Mouse (Mus musculus) olfactory bulb, adult 2 months (tissue): ENCODE results near the gene H1fx.

Experiments
- CTCF ChIP-seq: fragments of 200-500 bp; IDR thresholded peaks from 2 replicates; pipeline ENCODE4 v1.5.1; 2012; ENCODE audit warnings: low read depth, mild to moderate bottlenecking, low read length, moderate library complexity; ENCODE audit not compliant: insufficient read depth
- POLR2A ChIP-seq: fragments of 200-500 bp; IDR thresholded peaks from 2 replicates; pipeline ENCODE4 v1.6.1; 2012; ENCODE audit warnings: mild to moderate bottlenecking, low read depth, low read length, moderate library complexity; ENCODE audit not compliant: insufficient read depth

DNA sequence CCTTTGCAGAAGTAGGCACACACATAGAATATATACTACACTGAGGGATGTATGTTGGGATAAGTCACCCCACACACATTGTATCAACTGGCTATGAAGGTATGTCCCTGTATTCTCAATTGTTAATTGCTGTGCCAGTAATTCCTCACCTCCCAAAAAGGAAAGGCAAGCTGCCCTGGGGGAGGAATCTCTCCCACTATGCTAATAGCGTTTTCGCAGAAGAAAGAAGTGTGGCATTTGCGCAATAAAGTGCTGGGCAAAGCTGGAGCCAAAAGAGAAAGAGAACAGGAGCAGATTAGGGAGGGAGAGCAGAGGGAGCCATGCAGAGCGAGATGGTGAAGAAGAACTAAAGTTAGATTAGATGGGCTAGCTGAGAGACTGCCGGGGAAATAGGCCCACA lies 46.0 kb upstream of the H1fx start:
- TF ChIP-seq POLR2A (no peak), CTCF (no peak)
